Mouse (Mus musculus): ENCODE data around the gene Mrps21. TPM values are rescaled to one million over a fixed set of nuclear protein-coding genes. Genes with fewer than 3 reads are reported as not detected.
"Not testable (repeated sequence)": the region's sequence is repeated elsewhere in the genome, so short reads cannot be mapped to it uniquely, and the experiment has no call there.

Gene Mrps21
- polyA plus RNA-seq, 1 experiment from 2014 or later, result 362 TPM

DNA sequence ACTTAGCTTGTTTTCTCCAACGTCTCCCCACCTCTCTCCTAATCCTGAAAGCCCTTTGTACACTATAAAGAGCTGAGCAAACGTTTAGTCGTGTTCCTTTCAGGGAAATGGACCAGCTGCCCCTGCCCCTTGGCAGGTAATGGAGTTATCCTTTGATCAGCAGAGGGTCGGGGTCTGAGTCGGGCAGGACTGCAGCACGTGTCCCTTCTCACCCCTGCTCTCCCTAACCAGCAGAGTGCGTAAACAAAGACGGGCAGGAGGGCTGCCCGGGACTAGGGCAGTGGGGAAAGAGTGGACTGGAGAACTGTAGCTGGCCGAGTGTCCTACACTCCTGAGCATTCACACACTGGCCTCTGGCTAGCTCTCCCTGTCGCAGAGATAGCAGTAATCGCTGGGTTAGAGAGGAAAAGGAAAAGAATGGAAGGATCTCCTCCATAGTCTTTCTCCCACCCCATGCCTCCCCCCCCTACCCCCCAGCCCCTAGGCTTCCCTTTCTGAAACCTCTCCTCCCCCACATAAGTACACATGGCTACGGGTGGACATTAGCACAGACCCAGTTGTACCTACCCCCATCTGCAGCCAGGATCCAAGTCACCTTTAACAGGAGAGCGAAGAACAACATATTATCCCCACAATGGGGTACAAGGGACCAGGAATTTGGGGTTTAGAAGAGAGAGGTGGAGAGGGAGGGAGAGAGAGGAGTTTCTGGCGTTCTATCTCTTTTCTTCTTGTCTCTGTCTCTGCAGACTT, 32.6 kb upstream of the Mrps21 start:
- no peaks in the 10 kb centered on the region for H3K36me3 ChIP-seq (ENCODE audit: control insufficient read depth, insufficient read depth, low read length)
- peak overlapping the region; percentile 37 for H3K9ac ChIP-seq (ENCODE audit: low read length)
- H3K4me1 ChIP-seq (replicated peaks; ENCODE audit: control insufficient read depth, insufficient read depth, low read length), result peaks cover 25% of the 10 kb centered on the region
- ATAC-seq (ENCODE audit: low read depth), result 0 out of 2 replicates have a peak, but pooled peaks have one; percentile 16
- H3K4me2 ChIP-seq (ENCODE audit: low read depth, low read length), result peak overlapping the region; percentile 52
- peak overlapping the region; percentile 27 for H3K4me3 ChIP-seq (ENCODE audit: low read length)
- peaks cover 7% of the 10 kb centered on the region; the same call in 1 of the 2 replicates for H3K27me3 ChIP-seq (ENCODE audit: control insufficient read depth, insufficient read depth, low read depth, low read length)
- 6% methylated on average over 15 of the region's 15 CpGs for WGBS
- 0 out of 2 replicates have a peak overlapping the region, but pooled peaks have one; percentile 41 for H3K27ac ChIP-seq (ENCODE audit: low read length)
- no peaks in the 10 kb centered on the region for H3K9me3 ChIP-seq (ENCODE audit: control insufficient read depth, low read length)

DNA sequence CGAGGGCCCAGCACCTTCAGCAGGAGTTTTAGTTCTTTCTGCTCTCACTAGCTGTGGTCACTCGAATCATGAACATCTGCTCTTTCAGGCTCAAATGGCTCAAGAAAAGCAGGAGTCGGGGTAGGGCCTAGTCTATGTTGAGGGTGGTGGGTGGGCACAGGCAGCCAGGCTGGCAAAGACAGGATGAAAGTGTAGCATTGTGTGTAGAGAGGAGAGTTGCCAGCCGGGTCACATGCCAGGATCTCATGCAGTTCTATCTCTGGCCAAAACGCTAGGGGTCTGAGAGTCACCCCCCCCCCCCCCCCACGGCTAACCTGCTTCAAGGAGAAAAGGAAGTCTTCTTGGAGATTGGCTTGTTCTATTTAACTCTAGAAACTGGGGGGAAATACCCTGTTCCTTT, 31.3 kb upstream of the Mrps21 start:
- H3K4me1 ChIP-seq (replicated peaks; ENCODE audit: control insufficient read depth, insufficient read depth, low read length), result peaks cover 25% of the 10 kb centered on the region
- no peaks in the 10 kb centered on the region for H3K9me3 ChIP-seq (ENCODE audit: control insufficient read depth, low read length)
- H3K4me3 ChIP-seq (ENCODE audit: low read length), result no peak overlapping the region
- no peak overlapping the region for H3K27ac ChIP-seq (ENCODE audit: low read length)
- no peak overlapping the region for H3K4me2 ChIP-seq (ENCODE audit: low read depth, low read length)
- ATAC-seq (ENCODE audit: low read depth), result no peak
- H3K36me3 ChIP-seq (ENCODE audit: control insufficient read depth, insufficient read depth, low read length), result no peaks in the 10 kb centered on the region
- peaks cover 7% of the 10 kb centered on the region; the same call in 1 of the 2 replicates for H3K27me3 ChIP-seq (ENCODE audit: control insufficient read depth, insufficient read depth, low read depth, low read length)
- WGBS, result 20% methylated on average over 6 of the region's 6 CpGs
- H3K9ac ChIP-seq (ENCODE audit: low read length), result no peak overlapping the region

DNA sequence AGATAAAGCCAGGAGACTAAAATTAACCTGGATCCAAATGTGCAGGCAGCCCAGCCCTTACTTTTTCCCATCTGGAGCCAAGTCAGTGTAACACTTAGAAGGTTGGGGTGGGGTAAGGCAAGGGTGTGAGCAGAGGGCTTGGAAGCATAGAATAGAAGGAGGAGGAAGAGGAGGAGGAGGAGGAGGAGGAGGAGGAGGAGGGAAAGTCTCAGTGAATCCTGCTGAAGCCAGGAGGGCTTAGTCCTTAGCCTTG, 31.0 kb upstream of the Mrps21 start:
- ATAC-seq (ENCODE audit: low read depth), result no peak
- no peak overlapping the region for H3K4me3 ChIP-seq (ENCODE audit: low read length)
- H3K27ac ChIP-seq (ENCODE audit: low read length), result no peak overlapping the region
- H3K9me3 ChIP-seq (ENCODE audit: control insufficient read depth, low read length), result no peaks in the 10 kb centered on the region
- no peak overlapping the region for H3K9ac ChIP-seq (ENCODE audit: low read length)
- H3K27me3 ChIP-seq (ENCODE audit: control insufficient read depth, insufficient read depth, low read depth, low read length), result peaks cover 7% of the 10 kb centered on the region; the same call in 1 of the 2 replicates
- no peak overlapping the region for H3K4me2 ChIP-seq (ENCODE audit: low read depth, low read length)
- H3K36me3 ChIP-seq (ENCODE audit: control insufficient read depth, insufficient read depth, low read length), result no peaks in the 10 kb centered on the region
- peaks cover 25% of the 10 kb centered on the region for H3K4me1 ChIP-seq (replicated peaks; ENCODE audit: control insufficient read depth, insufficient read depth, low read length)

DNA sequence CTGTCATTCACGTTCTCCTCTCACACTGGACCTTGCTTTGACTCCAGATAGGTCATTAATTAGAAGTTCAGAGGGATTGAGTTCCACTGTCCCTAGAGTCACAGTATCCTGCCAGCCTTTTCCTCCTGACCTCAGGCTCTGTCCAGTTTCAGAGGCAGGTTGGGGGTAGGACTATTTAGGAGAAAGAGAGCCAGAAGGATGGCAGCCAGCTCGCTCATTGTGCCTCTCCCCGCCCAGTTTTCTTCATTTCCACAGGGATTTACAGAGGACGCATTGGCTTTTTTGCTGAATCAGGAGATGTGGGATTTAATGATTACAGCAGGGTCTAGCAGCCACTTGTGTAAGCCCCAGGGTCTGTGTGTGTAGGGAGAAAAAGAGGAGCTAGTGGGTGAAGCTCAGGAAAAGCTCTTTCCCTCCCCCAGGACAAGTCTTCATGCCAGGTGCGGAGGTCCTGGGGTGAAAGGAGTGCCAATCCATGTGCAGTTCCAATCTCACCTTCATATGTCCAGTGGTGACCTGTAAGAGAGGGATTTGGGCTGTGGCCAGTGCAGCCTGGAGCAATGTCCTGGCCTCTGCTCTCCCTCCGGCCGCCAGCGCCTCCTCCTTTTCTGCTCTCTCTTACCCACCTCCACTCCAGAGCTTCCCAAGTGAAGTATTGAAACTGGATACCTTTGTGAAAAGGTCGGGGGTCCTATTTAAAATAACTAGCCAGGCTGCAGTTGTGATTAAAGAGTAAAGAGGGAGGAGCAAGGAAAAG, 30.5 kb upstream of the Mrps21 start:
- Histone ChIP-seq H3K9ac (ENCODE audit: low read length) (no peak overlapping the region), H3K36me3 (ENCODE audit: control insufficient read depth, insufficient read depth, low read length) (no peaks in the 10 kb centered on the region), H3K4me1 (replicated peaks; ENCODE audit: control insufficient read depth, insufficient read depth, low read length) (peaks cover 25% of the 10 kb centered on the region), H3K27me3 (ENCODE audit: control insufficient read depth, insufficient read depth, low read depth, low read length) (peaks cover 7% of the 10 kb centered on the region; the same call in 1 of the 2 replicates), H3K4me2 (ENCODE audit: low read depth, low read length) (no peak overlapping the region), H3K4me3 (ENCODE audit: low read length) (no peak overlapping the region), H3K27ac (ENCODE audit: low read length) (no peak overlapping the region), H3K9me3 (ENCODE audit: control insufficient read depth, low read length) (no peaks in the 10 kb centered on the region)
- ATAC-seq (ENCODE audit: low read depth), result no peak
- 46% methylated on average over 9 of the region's 9 CpGs for WGBS

DNA sequence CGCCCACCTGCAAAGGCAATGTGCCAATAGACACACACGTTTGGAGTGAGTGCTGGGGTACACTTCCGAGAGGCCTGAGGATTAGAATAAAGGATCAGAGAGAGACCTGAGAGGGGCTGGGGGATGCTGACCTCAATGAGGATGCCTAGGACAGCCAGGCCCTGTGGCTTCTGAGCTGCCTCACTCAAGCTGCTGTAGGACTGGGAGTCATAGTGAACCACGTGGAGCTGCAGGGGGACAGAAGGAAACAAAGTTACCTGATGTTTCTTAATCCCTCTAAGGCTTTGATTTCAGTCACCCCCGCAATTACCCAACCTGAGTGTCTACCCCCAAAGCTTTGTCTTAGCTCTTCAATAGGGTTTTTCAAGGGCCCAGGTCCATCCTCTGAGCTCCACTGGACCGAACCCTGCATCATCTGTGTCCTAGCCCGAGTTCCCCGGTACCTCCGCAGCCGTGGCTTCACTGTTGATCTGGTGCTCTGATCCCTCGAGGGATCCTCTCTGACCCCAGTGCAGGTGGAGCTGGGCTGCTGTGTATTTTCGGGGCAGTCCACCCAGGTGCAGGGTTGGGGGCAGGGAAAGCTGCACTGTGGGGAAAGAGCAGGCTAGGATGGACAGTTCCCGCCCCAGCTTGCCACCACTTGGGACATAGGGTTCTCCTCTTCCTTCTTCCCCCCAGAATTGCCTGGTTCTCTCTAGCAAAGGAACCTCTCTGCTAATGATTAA, 28.6 kb upstream of the Mrps21 start:
- ATAC-seq (ENCODE audit: low read depth), result no peak
- H3K4me2 ChIP-seq (ENCODE audit: low read depth, low read length), result no peak overlapping the region
- H3K9me3 ChIP-seq (ENCODE audit: control insufficient read depth, low read length), result no peaks in the 10 kb centered on the region
- H3K27ac ChIP-seq (ENCODE audit: low read length), result no peak overlapping the region
- H3K36me3 ChIP-seq (ENCODE audit: control insufficient read depth, insufficient read depth, low read length), result no peaks in the 10 kb centered on the region
- no peak overlapping the region for H3K9ac ChIP-seq (ENCODE audit: low read length)
- peaks cover 19% of the 10 kb centered on the region for H3K4me1 ChIP-seq (replicated peaks; ENCODE audit: control insufficient read depth, insufficient read depth, low read length)
- 75% methylated on average over 13 of the region's 13 CpGs for WGBS
- peaks cover 7% of the 10 kb centered on the region; the same call in 1 of the 2 replicates for H3K27me3 ChIP-seq (ENCODE audit: control insufficient read depth, insufficient read depth, low read depth, low read length)
- H3K4me3 ChIP-seq (ENCODE audit: low read length), result no peak overlapping the region

DNA sequence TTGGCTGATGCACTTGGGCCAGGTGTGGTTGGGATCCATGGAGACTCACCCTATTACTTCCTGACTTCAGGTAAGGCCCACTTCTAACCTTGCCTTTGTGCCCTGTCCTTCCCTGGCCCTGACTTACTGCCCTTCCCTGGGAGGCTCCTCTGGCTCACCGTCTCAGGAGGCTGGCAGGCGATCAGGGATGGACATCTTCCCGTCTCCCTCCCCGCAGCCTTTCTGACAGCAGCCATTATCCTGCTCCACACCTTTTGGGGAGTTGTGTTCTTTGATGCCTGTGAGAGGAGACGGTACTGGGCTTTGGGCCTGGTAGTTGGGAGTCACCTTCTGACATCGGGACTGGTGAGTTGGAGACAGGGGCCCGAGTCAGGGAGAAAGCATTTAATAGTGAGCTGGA, 24.2 kb upstream of the Mrps21 start:
- H3K4me3 ChIP-seq (ENCODE audit: low read length); H3K27ac ChIP-seq (ENCODE audit: low read length); H3K27me3 ChIP-seq (ENCODE audit: control insufficient read depth, insufficient read depth, low read depth, low read length); H3K36me3 ChIP-seq (ENCODE audit: control insufficient read depth, insufficient read depth, low read length); H3K9ac ChIP-seq (ENCODE audit: low read length); ATAC-seq (ENCODE audit: low read depth); H3K9me3 ChIP-seq (ENCODE audit: control insufficient read depth, low read length): not testable (repeated sequence)
- Histone ChIP-seq H3K4me1 (replicated peaks; ENCODE audit: control insufficient read depth, insufficient read depth, low read length) (peaks cover 22% of the 10 kb centered on the region), H3K4me2 (ENCODE audit: low read depth, low read length) (peak overlapping the region; percentile 22; the same call in 1 of the 2 replicates)
- 76% methylated on average over 7 of the region's 7 CpGs for WGBS

DNA sequence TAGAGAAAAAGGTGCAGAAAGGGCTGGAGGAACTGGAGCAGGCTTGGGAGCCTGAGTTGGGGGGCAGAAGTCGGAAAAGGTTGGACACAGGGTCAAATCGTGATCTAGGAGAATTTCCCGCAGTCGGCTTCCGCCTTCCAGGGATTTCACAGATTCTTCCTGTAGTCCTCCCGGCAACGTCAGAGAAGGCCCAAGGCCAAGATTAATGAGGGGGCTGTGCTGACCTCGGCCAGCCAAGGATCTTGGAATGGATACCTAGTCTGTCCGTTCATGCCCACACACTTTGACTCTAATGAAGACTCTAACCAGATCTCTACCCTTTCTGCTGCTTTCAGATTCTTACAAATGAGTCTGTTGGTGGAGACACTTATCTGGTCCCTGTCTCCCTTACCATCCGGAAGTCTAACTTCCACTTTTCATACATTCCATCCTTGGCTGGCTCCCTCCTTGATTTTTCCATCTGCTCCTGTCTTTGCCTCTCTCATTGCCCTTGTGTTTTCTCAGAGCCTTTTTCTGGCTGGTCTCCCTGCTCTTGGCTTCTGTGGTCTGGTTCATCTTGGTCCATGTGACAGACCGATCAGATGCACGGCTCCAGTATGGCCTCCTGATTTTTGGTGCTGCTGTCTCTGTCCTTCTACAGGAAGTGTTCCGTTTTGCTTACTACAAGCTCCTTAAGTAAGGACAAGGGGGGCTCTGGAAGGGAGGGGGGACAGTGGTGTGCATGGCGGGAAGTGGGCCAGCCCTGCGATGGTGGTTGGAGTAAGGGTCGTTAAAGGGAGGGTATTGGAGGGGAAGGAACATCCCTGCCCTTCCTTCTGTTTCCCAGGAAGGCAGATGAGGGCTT, 23.2 kb upstream of the Mrps21 start:
- peak overlapping the region; percentile 61 for H3K4me3 ChIP-seq (ENCODE audit: low read length)
- peak overlapping the region; percentile 91 for H3K27ac ChIP-seq (ENCODE audit: low read length)
- 6% methylated on average over 15 of the region's 16 CpGs for WGBS
- peaks cover 22% of the 10 kb centered on the region for H3K4me1 ChIP-seq (replicated peaks; ENCODE audit: control insufficient read depth, insufficient read depth, low read length)
- no peaks in the 10 kb centered on the region for H3K27me3 ChIP-seq (ENCODE audit: control insufficient read depth, insufficient read depth, low read depth, low read length)
- H3K9me3 ChIP-seq (ENCODE audit: control insufficient read depth, low read length), result no peaks in the 10 kb centered on the region
- H3K36me3 ChIP-seq (ENCODE audit: control insufficient read depth, insufficient read depth, low read length), result no peaks in the 10 kb centered on the region
- ATAC-seq (ENCODE audit: low read depth), result peak; percentile 17; the same call in 1 of the 2 replicates
- H3K4me2 ChIP-seq (ENCODE audit: low read depth, low read length), result peak overlapping the region; percentile 78
- H3K9ac ChIP-seq (ENCODE audit: low read length), result peak overlapping the region; percentile 79

DNA sequence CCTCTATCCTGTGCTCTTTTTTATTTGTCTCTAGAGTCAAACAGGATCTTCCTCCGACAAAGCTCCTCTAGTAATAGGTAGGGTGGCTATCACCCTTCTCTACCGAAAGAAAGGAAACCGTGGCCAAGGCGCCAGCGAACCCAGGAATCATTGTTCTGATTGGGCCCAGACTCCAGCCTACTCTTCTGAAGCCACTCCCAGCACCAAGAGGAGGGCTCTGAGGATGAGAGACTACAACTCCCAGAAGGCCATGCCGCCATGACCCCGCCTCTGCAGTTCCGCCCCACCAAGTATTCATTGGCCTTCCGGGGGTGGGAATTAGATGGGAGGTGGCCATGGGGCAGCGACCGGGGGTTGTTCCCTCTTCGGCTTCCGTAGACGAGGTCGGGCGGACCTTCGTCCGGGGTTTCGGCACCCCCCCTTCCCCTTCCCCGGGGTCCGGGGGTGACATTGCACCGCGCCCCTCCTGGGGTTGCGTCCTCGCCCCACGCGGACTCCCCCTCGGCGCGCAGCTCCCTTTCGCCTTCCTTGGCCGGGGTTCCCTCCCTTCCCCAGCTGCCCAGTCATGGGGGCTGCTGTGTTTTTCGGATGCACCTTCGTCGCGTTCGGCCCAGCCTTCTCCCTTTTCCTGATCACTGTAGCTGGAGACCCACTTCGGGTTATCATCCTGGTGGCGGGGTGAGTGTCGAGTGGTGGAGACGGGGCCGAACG, 22.4 kb upstream of the Mrps21 start, which contains the start of gene Aph1a:
Gene Aph1a, plus strand, starts transcription at position 364 of the 711 bp plus-strand sequence.
- Histone ChIP-seq H3K4me2 (ENCODE audit: low read depth, low read length) (peak within 1 kb of the TSS; percentile 78), H3K27ac (ENCODE audit: low read length) (peak within 1 kb of the TSS; percentile 92), H3K4me1 (replicated peaks; ENCODE audit: control insufficient read depth, insufficient read depth, low read length) (peaks cover 22% of the 10 kb centered on the region), H3K9ac (ENCODE audit: low read length) (peak within 1 kb of the TSS; percentile 79), H3K4me3 (ENCODE audit: low read length) (peak within 1 kb of the TSS; percentile 61)
- not testable (repeated sequence) for H3K27me3 ChIP-seq (ENCODE audit: control insufficient read depth, insufficient read depth, low read depth, low read length); H3K36me3 ChIP-seq (ENCODE audit: control insufficient read depth, insufficient read depth, low read length); H3K9me3 ChIP-seq (ENCODE audit: control insufficient read depth, low read length)
- peak; percentile 97 for ATAC-seq (ENCODE audit: low read depth)
- 0% methylated on average over 25 of the region's 43 CpGs for WGBS
